Mouse (Mus musculus) erythroblast, embryonic 14.5 days (primary cell): ENCODE measurements around the gene Frmpd3.

Experiments
- GATA1 ChIP-seq: IDR thresholded peaks from 2 replicates; pipeline ENCODE4 v1.6.1; 2012; ENCODE audit warnings: low read length, inconsistent platforms, mixed read lengths
- TAL1 ChIP-seq: IDR thresholded peaks from 3 replicates; pipeline ENCODE4 v1.6.1; 2012; ENCODE audit warnings: low read length, inconsistent platforms, mixed read lengths

GRCm38 (mm10) chrX:140479171-140479570, 137.1 kb downstream of the Frmpd3 start:
- TF ChIP-seq GATA1 (no peak), TAL1 (no peak)
